Mouse (Mus musculus) small intestine, adult 2 months (tissue): Measurements from ENCODE around the gene Sugp2.

Source experiments
- CTCF ChIP-seq: fragments of 200-500 bp; IDR thresholded peaks from 2 replicates; pipeline ENCODE4 v1.5.1; 2012; ENCODE audit warnings: low read depth, mild to moderate bottlenecking, control low read depth, inconsistent platforms, low read length, moderate library complexity, mixed read lengths; ENCODE audit not compliant: insufficient replicate concordance, insufficient read length; ENCODE audit errors: extremely low read depth
- POLR2A ChIP-seq: fragments of 200-500 bp; IDR thresholded peaks from 2 replicates; pipeline ENCODE4 v1.6.1; 2012; ENCODE audit warnings: low read depth, mild to moderate bottlenecking, control low read depth, inconsistent platforms, low read length, moderate library complexity

DNA sequence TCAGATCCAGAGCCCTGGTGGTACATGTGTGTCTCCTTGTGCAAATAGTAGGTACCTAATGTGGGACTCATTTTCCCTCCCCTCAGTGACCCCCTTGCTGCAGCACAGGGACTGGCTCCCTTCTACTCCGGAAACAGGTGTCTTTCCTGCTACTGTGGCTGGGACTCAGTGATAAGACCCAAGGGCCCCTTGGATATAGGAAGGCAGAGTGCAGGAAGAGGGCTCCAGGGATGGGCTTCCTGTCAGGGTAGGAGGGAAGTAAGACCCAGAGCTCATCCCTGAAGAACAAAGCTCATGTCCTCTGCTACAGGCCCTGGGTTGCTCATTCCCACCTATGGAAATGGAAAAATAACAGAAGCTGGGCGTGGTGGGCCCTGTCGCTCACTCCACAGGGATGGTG, 42.5 kb downstream of the Sugp2 start:
- TF ChIP-seq CTCF (no peak), POLR2A (no peak)
